Mouse (Mus musculus): ENCODE data around the gene Mlycd.

GRCm38 (mm10) chr8:119425533-119425932 is 30.9 kb downstream of the Mlycd start:
- TF ChIP-seq CEBPB (IDR thresholded peaks at IDR 0.05; ENCODE audit: insufficient read depth, poor library complexity, severe bottlenecking) (no peak), E2F4 (IDR thresholded peaks at IDR 0.05; ENCODE audit: insufficient read depth) (no peak), POLR2A (IDR thresholded peaks at IDR 0.05; ENCODE audit: insufficient read length, low read depth) (no peak), USF1 (IDR thresholded peaks at IDR 0.05; ENCODE audit: low read depth) (no peak), MYOG (IDR thresholded peaks at IDR 0.05; ENCODE audit: control insufficient read depth in 1 of 3, insufficient read depth in 1 of 3, insufficient read length in 2 of 3, low read depth in 2 of 3) (no peak), SRF (IDR thresholded peaks at IDR 0.05; ENCODE audit: control insufficient read depth, insufficient read length, low read depth) (no peak), MAX (IDR thresholded peaks at IDR 0.05; ENCODE audit: low read depth) (no peak), POLR2AphosphoS2 (IDR thresholded peaks at IDR 0.05; ENCODE audit: insufficient read length, low read depth) (no peak), MYOD1 (IDR thresholded peaks at IDR 0.05; ENCODE audit: control insufficient read depth in 1 of 3, insufficient read length in 2 of 3, low read depth in 2 of 3) (no peak)

Data from myocyte (in vitro differentiated cells).